Mouse (Mus musculus): ENCODE results near the gene Tdp2.

GRCm38 (mm10) chr13:24825587-24825986 lies 5.9 kb upstream of the Tdp2 start:
- TF ChIP-seq POLR2A (IDR thresholded peaks at IDR 0.05; ENCODE audit: insufficient read depth, low read depth, low read length), result no peak
- TF ChIP-seq CTCF (IDR thresholded peaks at IDR 0.05; ENCODE audit: insufficient read depth, low read depth, low read length), result no peak
